Mouse (Mus musculus) ES-Bruce4 (cell line): Measurements from ENCODE around the gene Mrpl33.

Source experiments
- EP300 ChIP-seq: IDR thresholded peaks from 2 replicates; pipeline ENCODE4 v1.6.1; 2011; ENCODE audit warnings: low read depth, low read length; ENCODE audit not compliant: insufficient read depth
- POLR2A ChIP-seq: IDR thresholded peaks from one replicate; pipeline ENCODE4 v1.8.1; 2011; ENCODE audit warnings: low read length; ENCODE audit not compliant: insufficient read depth

GRCm38 (mm10) chr5:31627117-31627516 is 30.4 kb downstream of the Mrpl33 start:
- TF ChIP-seq POLR2A (no peak), EP300 (no peak)
